Mouse (Mus musculus) right cerebral cortex, adult 18-20 months (tissue): ENCODE results near the gene Slc12a6.

Experiments
- DNase-seq: peaks from one replicate; pipeline ENCODE4 v3.0.0; 2022; ENCODE audit warnings: mixed read lengths

Gene Slc12a6

GRCm38 (mm10) chr2:112265448-112266241, at the start of gene Slc12a6:
TSS of gene Slc12a6 (plus strand) at chr2:112265825.
- peak; percentile 93 for DNase-seq

- no peak for DNase-seq
Measured at GRCm38 (mm10) chr2:112215977-112216376, 49.6 kb upstream of the Slc12a6 start.

- no peak for DNase-seq
Measured at GRCm38 (mm10) chr2:112217614-112218013, 48.0 kb upstream of the Slc12a6 start.

GRCm38 (mm10) chr2:112220880-112221279, 44.7 kb upstream of the Slc12a6 start:
- no peak for DNase-seq

- no peak for DNase-seq
Measured at GRCm38 (mm10) chr2:112222607-112223006, 43.0 kb upstream of the Slc12a6 start.

GRCm38 (mm10) chr2:112224356-112224755, 41.3 kb upstream of the Slc12a6 start:
- DNase-seq: peak; percentile 64

- no peak for DNase-seq
Measured at GRCm38 (mm10) chr2:112232623-112233022, 33.0 kb upstream of the Slc12a6 start.

- no peak for DNase-seq
Measured at GRCm38 (mm10) chr2:112236620-112237019, 29.0 kb upstream of the Slc12a6 start.

- no peak for DNase-seq
Measured at GRCm38 (mm10) chr2:112238006-112238405, 27.6 kb upstream of the Slc12a6 start.

- peak; percentile 89 for DNase-seq
Measured at GRCm38 (mm10) chr2:112239212-112239934, 26.3 kb upstream of the Slc12a6 start, which contains the start of gene Lpcat4. TSS of gene Lpcat4 (plus strand) at chr2:112239468.

GRCm38 (mm10) chr2:112239935-112240721, 25.5 kb upstream of the Slc12a6 start:
- DNase-seq: peak; percentile 47

GRCm38 (mm10) chr2:112241787-112242186, 23.8 kb upstream of the Slc12a6 start:
- DNase-seq: no peak

- DNase-seq: no peak
Measured at GRCm38 (mm10) chr2:112245307-112245706, 20.3 kb upstream of the Slc12a6 start.

- no peak for DNase-seq
Measured at GRCm38 (mm10) chr2:112246193-112246592, 19.4 kb upstream of the Slc12a6 start.

- no peak for DNase-seq
Measured at GRCm38 (mm10) chr2:112247323-112247722, 18.3 kb upstream of the Slc12a6 start.

GRCm38 (mm10) chr2:112249780-112250453, 15.7 kb upstream of the Slc12a6 start:
- DNase-seq: peak; percentile 54

- DNase-seq: no peak
Measured at GRCm38 (mm10) chr2:112254675-112255515, 10.7 kb upstream of the Slc12a6 start.

- no peak for DNase-seq
Measured at GRCm38 (mm10) chr2:112259241-112259962, 6.2 kb upstream of the Slc12a6 start, which contains the start of gene Nutm1. TSS of gene Nutm1 (minus strand) at chr2:112259291.

GRCm38 (mm10) chr2:112261748-112262653, 3.6 kb upstream of the Slc12a6 start, which contains the start of gene Nop10:
TSS of gene Nop10 (plus strand) at chr2:112261926.
- peak; percentile 91 for DNase-seq
